Mouse (Mus musculus) ovary, adult 18-20 months (tissue): ENCODE results near the gene Hsd17b7.

Experiments
- DNase-seq: peaks from one replicate; pipeline ENCODE4 v3.0.0; 2022; ENCODE audit warnings: low spot score, mixed read lengths

Gene Hsd17b7

GRCm38 (mm10) chr1:169934005-169934725, 34.9 kb downstream of the Hsd17b7 start:
- DNase-seq, result no peak

- no peak for DNase-seq
Measured at GRCm38 (mm10) chr1:169932122-169932746, 36.8 kb downstream of the Hsd17b7 start.

- DNase-seq, result no peak
Measured at GRCm38 (mm10) chr1:169931698-169932097, 37.3 kb downstream of the Hsd17b7 start.

GRCm38 (mm10) chr1:169928454-169928971, 40.5 kb downstream of the Hsd17b7 start, which contains the start of gene Ccdc190:
Gene Ccdc190, plus strand, starts transcription at chr1:169928648.
- DNase-seq, result no peak

- no peak for DNase-seq
Measured at GRCm38 (mm10) chr1:169927753-169928369, 41.2 kb downstream of the Hsd17b7 start.

- no peak for DNase-seq
Measured at GRCm38 (mm10) chr1:169924567-169924966, 44.5 kb downstream of the Hsd17b7 start.

- no peak for DNase-seq
Measured at GRCm38 (mm10) chr1:169921710-169922211, 47.3 kb downstream of the Hsd17b7 start.

- no peak for DNase-seq
Measured at GRCm38 (mm10) chr1:169919211-169919610, 49.8 kb downstream of the Hsd17b7 start.

GRCm38 (mm10) chr1:169917998-169918397, 51.0 kb downstream of the Hsd17b7 start:
- DNase-seq, result no peak

GRCm38 (mm10) chr1:169917115-169917796, 51.8 kb downstream of the Hsd17b7 start:
- no peak for DNase-seq

- DNase-seq, result no peak
Measured at GRCm38 (mm10) chr1:169916659-169917058, 52.4 kb downstream of the Hsd17b7 start.

GRCm38 (mm10) chr1:169911526-169911925, 57.5 kb downstream of the Hsd17b7 start:
- no peak for DNase-seq

GRCm38 (mm10) chr1:169910751-169911150, 58.3 kb downstream of the Hsd17b7 start:
- no peak for DNase-seq

GRCm38 (mm10) chr1:169909659-169910058, 59.4 kb downstream of the Hsd17b7 start:
- DNase-seq, result no peak

GRCm38 (mm10) chr1:169909163-169909562, 59.9 kb downstream of the Hsd17b7 start:
- no peak for DNase-seq

- DNase-seq, result no peak
Measured at GRCm38 (mm10) chr1:169900771-169901336, 68.2 kb downstream of the Hsd17b7 start.
